Mouse (Mus musculus): ENCODE measurements around the gene Abl1.
A peak's percentile ranks its signal among the peaks of the same experiment; 100 is the strongest.

Gene Abl1

DNA sequence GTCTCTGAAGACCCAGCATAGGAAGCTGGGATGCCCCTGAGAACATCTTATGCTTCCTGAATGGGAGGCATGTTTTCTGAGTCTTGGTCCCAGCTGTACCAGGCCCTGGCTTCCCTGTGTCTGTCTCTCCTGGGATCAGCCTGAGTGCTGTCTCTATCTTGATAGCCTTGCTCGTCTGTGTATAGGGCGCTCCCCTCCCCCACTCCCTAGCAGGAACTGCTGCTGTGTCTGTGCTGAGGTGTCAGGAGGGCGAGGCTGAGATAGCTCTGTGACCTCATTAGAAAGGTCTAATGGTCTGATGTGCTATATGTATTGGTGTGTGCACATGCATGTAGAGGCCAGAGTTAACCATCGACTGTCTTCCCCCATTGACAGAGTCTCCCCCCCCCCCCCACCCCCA, 58.7 kb downstream of the Abl1 start:
- no peak for DNase-seq

DNA sequence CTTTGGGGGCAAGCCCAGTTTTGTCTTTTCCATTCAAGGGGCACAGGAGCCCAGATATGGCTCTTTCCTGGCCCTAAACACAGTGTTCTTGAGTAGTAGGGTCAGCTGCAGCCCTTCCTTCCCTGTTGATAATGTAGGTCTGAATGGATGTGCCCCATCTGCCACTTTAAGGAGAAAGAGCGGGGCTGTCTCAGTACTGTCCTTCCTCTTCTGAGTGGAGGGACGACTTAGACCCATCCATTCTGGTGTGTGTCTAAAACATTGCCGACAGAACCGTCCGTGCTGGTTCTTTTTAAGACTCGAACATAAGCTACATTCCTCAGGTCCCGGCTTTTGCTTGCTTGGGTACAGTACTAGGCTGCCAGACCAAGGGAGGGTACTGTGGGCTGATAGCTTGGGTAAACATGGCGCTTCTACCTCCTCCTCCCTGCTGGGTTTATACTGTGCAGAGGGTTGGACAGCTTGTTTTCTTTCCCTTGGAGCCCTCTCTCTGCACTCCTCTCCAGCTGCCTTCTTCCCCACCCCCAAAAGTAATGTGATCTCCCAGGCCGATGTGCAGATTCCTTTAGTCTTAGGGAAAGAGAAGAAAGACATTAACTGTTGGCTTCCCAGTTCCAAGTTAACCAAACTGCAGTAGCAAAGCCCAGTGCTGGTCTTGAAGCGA, 61.0 kb downstream of the Abl1 start:
- peak in 1 of 2 experiments; percentile 59 for DNase-seq

DNA sequence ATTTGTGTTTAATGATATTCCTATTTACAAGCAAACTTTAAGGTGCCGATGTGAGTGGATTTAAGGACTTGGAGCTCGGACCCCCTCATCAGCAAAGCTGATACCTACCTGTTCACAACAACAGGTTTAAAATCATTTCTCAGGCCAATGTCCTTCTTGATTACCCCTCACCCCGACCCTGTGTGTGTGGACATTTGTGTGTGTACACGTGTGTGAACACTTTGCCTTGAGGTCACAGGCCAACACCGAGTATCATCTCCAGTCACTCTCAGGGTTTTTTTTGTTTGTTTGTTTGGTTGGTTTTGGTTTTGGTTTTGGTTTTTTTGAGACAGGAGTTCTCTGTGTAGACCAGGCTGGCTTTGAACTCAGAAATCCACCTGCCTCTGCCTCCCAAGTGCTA, 62.0 kb downstream of the Abl1 start:
- DNase-seq = no peak

DNA sequence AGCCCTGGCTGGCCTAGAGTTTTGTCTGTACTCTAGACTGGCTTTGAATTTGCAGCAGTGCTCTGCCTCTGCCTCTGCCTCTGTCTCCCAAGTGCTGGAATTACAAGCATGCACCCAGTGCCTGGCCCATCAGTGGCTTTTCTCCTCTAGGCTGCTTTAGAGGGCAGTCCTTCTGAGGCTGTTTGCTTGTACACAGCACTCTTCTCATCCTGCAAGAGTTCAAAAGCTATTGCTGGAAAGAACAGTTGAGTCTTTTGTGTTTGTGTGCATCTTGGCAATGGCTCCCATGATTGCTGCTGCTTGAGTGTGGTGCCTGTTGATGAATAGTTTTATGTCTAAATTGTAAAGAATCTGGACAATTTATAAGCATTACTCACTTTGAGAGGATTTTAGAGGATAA, 69.3 kb downstream of the Abl1 start:
- DNase-seq = no peak

DNA sequence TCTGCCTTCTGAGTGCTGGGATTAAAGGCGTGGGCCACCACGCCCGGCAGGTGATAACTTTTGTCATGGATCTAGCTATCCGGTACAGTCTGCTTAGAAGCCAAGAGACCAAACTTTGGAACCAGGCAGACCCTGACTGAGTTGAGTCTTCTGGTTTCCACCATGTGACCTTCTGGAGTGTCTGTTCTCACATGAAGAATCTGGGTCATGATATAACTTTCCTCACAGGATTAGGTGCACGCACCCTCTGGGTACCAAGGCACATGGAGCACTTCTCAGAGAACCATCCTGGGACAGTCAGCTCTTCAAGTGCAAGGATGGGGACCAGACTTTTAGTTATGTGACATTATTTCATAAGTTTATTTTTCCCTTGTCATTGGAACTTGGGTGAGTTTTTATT, 70.8 kb downstream of the Abl1 start:
- no peak for DNase-seq

DNA sequence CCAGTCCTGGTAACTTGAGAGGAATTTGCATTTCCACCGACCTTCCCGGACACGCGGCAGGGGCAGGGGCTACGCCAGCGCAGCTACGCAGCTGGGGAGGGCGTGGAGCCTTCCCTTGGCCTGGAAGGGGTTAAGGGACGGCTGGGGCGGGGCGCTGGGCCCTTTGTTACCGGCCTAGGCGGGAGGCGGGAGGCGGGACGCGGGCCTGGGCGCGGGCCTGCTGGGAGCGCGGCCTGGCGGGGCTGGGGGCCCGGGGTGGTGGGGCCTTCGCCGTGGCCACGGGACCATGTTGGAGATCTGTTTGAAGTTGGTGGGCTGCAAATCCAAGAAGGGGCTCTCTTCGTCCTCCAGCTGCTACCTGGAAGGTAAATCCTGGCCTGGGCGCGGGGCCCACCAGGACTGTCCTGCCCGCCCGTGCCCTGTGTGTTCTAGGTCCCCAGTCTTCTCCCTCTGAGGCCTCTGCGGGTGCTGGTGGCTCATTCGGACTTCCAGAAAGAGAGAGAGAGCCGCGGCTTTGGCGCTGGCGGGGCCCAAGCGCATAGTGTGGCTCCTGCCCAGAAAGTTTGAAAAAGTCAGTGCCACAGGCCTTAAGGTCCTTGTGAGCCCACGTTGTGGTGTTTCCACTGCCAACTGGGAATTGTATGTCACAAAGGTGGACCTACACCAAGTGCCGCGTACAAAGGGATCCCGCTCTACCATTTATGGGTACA, 71.7 kb downstream of the Abl1 start:
- peak; percentile 85 to 91 for DNase-seq

DNA sequence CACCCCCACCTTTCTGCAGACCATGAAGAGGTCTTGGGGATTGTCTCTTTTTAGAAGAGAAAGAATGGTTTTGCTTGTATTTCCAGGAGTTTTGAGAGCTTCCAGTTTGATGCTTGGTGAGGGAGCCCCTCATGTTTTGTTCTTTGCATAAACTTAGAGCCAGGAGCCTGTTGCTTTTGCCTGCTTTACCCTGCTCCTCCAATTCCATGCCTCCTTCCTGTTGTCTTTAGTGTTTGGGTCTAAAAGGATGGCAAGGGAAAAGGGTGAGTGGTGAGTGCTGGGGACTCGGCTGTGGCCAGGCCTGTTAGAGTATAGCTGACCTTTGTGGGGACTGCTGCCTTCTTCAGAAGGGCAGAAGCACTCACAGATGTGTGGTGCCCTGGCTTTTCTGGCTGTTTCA, 72.3 kb downstream of the Abl1 start:
- DNase-seq = no peak

DNA sequence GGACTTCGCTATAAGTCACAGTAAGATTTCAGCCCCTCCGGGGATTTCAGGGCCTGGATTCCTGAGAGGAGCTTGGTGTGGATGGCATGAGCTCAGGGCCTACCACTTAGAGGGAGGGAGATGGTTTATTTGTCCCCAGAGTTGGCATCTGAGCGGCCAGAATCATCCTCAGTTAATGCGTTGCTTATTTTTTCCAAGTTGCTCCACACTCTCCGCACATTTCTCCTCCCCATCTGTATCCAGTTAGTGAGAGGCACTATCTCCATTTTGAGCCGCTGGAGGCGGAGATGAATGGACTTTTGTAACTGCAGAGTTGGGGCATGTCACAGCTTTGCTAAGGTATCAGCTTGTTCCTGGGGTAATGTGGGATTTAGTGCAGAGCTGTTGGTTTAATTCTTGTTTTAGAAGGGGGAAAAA, 72.9 kb downstream of the Abl1 start:
- no peak for DNase-seq

DNA sequence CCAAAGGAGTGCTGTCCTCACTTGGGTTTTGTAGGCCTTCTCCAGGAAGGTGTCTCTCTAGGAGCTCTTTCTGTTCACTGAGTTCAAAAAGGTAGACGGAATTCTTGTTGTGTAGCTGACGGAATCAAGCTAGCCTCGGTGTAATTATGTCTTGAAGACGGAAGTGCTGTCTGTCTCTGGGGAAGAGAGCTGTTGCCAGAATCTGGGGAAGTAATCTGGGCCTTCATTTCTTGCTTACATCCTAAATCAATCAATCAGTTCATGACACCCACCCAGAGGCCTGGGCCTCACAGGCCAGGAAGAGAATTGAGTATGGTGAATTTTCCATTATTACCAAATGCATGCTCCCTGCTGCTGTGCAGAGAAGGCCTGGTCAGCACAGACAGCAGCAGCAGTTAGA, 73.4 kb downstream of the Abl1 start:
- DNase-seq = peak in 1 of 2 experiments; percentile 47

DNA sequence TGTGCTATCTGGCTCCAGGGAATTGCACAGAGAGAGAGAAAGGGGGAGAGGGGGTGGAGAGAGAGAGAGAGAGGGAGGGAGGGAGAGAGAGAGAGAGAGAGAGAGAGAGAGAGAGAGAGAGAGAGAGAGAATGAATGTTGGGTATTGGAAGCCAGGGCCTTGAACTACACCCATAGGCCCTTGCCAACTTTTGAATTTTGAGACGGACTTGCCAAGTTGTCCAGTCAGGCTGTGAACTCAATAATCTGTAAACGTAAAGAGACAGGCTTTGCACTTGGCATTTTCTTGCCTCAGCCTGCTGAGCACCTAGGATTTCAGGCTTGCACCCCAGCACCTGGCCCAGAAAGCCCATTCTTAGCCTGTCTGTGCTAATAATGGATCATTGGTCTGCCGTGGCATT, 74.0 kb downstream of the Abl1 start:
- DNase-seq = no peak

DNA sequence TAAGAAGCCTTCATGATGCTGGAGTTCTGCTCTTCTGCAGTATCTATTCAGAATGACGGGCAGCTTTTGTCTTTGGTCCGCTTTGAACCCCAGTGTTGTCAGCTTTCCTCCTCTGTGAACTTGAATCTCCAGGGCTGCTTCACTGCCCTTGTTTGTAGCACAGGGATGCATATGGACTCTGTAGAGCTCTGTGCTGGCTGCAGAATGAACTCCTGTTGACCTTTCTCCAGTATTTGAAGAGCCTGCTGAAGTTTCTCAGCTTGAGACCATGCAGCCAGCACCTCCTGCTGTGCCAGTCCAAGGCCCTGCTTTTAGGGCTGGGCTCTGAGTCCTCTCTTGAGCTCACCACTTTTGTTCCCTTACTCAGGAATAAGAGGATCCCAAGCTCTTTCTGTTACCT, 74.7 kb downstream of the Abl1 start:
- DNase-seq = no peak

DNA sequence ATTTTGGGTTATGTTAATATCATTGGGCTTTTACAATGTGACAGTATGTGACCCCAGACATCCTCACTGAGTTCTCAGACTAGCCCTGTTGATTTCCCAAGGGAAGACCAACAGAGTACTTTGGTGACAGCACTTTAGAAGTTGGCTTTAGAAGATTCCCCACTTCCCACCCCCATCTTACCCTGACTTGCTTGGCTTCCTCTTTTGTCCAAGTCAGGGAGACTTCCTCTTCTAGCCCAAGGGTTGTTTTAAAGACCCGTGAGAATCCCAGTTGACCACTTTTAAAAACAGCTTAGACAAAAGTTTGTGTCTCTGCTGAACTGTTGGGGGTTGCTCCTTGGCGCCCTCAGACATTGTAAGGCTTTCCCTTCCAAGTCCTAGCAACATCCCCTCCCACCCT, 75.1 kb downstream of the Abl1 start:
- DNase-seq = no peak

DNA sequence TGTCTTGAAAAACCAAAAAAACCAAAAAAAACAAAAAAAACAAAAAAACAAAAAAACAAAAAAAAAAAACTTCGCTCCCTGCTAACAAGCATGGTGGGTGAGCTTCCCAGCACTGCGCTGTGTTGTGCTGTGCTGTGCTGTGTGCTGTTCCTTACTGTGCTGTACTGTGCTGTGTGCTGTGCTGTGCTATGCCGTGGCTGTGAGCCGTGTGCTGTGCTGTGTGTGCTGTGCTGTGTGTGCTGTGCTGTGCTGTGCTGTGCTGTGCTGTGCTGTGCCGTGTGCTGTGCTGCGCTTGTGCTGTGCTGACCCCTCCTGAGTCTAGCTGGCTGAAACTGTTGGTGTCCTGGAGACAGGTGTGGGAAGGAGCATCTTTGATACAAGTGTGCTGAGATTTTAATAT, 78.9 kb downstream of the Abl1 start:
- DNase-seq = no peak

DNA sequence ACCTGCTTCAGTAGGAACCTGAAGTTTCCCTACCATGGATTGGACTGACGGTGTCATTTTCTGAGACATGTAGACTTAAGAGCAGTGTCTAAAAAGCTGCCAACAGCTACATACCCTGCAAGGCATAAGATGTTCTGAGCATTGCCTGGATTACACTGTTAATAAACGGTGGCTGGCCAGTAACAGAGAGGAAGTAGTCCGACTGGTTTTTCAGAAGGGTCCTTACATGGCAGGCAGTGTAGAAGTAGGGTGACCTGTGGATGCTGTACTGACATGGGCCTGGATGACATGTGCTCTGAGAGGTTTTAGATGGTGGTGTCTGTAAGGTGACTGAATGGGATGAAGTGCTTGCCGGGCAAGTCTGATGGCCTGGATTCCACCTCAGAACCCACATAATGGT, 79.6 kb downstream of the Abl1 start:
- no peak for DNase-seq

DNA sequence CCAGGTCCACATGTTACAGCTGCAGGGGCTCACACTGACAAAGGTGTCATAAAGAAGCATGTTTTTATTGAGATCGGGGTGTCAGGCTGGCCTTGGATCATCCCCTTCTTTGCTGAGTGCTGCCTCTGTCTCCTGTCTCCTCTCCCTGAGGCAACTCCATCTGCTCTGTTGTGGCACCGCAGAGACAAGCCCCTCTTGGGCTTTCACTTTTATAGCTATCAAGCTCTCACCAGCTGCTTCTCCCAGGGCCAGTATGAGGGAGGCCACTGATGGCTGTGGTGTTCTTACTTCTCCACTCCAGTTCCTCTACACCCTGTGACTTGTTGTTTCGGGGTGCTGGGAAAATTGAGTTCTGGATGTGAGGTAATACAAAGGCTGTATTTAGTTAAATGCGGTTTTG, 80.9 kb downstream of the Abl1 start:
- no peak for DNase-seq

DNA sequence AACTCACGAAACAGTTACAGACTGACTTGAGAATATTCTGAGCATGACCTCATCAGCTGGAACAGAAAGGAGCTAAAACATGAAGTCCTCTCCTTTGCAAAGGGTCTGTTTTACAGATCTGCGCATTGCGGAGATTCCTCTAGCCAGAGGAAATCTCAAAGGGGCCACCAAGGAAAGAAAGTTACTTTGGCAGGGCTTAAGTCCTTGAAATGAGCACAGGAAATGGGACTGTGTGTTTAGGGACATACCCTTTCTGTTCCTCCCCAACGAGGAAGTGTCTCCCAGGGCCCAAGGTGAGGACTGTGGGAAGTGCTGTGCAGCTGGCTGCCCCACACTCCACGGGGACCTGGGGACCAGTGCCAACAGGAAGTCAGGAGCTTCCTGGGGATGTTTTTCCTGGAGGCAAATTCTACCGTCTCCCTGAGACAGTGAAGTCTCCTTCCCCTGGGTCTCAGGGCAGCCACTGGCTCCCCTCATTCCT, 81.5 kb downstream of the Abl1 start:
- peak; percentile 82 to 90 for DNase-seq

DNA sequence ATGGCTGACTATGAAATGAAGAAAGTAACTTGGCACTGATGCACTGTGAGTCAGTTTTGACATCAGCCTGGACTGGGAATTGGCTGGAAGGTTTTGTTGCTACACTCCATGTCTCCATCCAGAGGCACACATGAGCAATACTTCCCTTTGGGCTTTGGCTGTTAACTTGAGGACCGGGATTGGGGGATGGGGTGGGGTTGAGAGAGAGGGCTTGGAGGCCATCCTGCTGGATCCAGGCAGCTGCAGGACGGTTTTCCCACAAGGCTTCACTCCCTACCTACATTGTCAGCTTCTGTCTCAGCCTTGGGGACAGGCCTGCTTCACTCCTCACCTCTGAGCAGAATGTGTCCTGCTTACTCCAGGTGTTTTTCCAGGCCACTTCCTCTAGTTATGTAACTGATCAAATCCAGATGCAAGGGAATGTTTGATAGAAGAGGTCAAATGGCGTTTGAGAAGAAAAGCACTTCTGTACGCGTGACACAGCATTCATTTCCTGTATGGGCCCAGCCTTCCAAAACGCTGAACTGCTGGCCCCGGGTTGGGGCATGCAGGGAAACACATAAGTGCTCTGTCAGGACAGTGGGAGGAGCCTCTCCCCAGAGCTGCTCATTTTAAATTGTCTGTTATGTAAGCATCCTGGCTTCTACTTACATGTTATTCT, 82.7 kb downstream of the Abl1 start:
- peak; percentile 76 to 94 for DNase-seq

DNA sequence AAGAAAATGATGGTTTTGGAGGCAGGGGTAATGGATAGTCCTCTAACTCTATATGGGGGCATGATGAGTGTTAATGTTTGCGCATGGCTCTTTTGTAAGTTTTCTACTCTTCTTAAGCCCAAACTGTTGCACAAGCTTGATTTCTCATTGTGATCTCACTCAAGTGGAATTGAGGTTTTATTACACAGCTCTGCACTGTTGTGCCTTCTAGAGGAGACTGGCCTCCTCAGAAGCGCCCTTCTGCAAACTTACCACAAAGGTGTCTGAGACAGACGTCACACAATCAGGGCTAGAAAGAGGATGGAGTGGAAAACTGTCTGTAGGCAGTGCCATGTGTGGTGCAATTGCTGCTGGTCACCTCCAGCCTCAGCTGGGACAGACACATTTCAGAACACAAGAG, 88.3 kb downstream of the Abl1 start:
- DNase-seq = no peak

DNA sequence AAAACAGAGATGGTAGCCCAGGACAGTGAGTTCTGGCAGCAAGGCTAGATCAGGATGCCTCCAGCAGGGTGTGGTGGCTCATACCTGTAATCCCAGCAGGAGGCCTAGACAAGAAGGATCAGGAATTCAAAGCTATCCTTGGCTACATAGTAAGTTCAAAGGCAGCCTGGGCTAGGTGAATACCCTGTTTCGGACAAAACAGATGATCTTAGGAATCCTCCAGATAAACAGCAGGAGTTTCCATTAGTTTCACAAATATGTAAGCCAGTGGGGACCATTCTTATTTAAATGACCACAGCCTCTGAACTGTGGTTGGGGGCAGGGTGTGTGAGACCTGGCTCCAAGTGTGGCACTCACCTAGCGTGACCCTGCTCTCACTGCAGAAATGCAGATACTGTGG, 91.1 kb downstream of the Abl1 start:
- no peak for DNase-seq

DNA sequence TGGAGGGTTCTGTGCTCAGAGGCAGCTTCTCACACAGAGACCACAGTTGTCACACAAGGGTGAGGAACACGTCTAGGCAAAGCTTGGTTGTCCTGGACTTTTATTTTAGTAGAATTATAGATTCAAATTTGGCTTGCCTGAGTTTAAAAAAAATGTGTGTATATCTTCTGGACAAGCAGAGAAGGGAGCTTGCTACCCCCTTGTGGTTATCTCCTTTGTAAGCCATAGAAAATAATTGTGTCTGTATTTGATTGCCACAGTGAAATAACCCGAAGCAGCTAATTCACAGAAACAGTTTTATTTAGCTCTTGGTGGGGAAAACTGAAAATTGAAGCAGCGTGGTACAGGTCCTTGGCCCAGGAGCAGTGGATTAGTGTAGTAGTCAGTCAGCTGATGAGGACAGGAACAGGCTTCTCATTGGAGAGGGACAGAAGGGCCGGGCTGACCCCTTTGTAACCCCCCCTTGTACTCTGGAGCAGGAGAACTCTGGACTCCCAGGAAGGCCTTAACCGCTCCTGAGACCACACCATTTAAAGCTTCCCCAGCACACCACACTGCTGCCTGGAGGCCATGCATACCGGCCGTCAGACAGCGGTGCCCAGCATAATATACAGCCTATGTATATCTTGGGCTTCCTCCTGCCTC, 94.9 kb downstream of the Abl1 start:
- peak; percentile 51 to 88 for DNase-seq

DNA sequence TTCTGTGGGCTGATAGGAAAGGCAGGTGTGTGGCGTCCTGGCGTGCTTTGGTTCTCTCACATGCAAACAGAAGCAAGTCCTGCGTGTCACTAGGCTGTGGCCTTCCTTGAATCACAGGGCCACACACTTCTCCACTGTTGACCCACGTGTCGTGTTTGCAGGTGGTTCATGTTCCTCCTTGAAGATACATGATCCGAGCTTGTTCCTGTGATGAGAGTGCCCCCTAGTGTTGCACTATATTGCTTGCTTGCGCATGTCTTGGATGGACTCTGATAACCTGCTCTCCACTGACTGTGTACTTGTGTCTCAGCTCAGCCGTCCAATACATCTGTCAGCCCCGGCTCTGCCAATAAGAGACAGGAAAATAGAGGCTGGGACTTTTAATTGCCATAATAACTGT, 96.9 kb downstream of the Abl1 start:
- peak; percentile 85 to 91 for DNase-seq

DNA sequence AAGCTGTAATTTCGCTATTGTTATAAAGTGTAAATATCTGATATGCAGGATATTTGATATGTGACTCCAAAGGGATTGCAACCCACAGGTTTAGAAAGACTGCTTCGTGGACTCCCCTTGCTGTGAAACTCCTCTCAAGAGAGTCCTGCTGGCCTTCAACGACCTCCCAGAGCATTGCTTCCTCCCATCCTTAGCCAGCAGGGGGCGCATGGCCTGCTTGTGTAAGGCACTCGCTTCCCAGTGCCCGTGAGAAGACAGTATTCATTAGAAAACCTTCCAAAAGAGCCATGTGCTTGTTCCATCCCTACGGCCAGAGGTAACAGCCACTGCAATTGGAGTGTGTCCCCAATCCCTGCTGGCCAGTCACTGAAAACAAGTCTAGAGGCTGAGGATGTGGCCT, 98.9 kb downstream of the Abl1 start:
- DNase-seq = peak; percentile 82 to 89

DNA sequence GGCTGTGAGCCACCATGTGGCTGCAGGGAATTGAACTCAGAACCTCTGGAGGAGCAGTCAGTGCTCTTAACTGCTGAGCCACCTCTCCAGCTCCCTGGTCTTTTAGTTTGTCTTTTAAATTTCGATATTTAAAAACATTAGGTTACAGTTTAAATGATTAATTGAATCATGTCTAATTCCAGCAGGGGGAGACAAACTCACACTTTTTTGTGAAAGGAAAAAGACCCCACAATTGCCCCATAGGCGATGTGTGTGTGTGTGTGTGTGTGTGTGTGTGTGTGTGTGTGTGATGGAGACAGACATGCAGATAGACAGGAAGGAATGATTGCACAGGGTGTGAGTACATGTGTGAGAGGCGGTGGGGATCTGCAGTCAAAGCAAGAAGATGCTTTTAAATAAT, 100.1 kb downstream of the Abl1 start:
- no peak for DNase-seq

DNA sequence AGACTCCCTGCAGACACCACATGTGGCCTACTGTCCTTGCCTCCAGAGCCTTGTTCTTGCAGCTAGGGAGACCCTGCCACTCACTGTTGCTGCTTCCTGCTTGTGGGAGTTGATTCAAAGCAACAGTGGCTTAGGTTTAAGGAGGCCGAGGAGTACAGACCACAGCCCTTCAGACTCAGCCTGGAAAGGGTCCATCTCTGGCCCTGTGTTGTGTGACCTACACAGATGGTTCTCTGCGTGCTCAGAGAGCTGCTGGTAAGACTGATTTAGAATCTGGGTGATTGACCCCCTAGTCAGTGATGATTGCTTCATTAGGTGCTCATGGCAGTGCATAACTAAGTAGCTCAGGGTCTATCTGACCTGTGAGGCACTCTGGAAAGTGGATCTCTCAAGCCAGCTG, 101.0 kb downstream of the Abl1 start:
- DNase-seq = no peak
